Mouse (Mus musculus) erythroblast, adult 5-6 weeks (primary cell): ENCODE results near the gene Mccc2. TPM values are rescaled to one million over a fixed set of nuclear protein-coding genes. Genes with fewer than 3 reads are reported as not detected.

ENCODE experiments used
- ATAC-seq: replicated peaks from 2 replicates; pipeline ENCODE4 v1.8.0; 2016; ENCODE audit warnings: moderate number of reproducible peaks, mild to moderate bottlenecking, moderate TSS enrichment, inconsistent platforms; ENCODE audit not compliant: poor library complexity, low FRiP score, severe bottlenecking
- total RNA-seq, 2 experiments: library from RNA; stranded (forward) in 1 of 2; stranded (reverse) in 1 of 2; fragments of 150-400 nt in 1 of 2; fragments of 200-764, 138-1000 nt in 1 of 2; gene quantifications; 2 replicates each; pipeline versions ENCODE4 v1.2.3 to v1.2.4; 2015 to 2017; ENCODE audit warnings: low replicate concordance in 2 of 2

Gene Mccc2
- total RNA-seq, 2 experiments from 2014 or later, result 2.0 to 6.0 TPM

DNA sequence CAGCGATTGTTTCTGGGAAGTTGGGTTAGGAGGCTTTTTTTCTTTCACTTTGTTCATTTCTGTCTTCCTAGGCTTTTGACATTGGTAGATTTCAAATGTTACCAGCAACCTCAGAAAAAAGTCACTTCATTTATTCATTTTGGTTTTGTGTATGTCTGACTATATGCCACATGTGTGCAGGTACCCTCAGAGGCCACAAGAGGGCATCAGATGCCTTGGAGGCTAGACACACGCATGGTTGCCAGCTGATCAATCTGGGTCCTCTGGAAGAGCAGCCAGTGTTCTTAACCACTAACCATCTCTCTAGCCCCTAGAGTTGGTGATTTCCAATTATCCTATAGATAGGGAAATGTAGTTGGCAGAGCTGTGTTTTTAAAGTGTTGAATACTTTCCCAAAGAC is 71.9 kb downstream of the Mccc2 start:
- no peak for ATAC-seq

DNA sequence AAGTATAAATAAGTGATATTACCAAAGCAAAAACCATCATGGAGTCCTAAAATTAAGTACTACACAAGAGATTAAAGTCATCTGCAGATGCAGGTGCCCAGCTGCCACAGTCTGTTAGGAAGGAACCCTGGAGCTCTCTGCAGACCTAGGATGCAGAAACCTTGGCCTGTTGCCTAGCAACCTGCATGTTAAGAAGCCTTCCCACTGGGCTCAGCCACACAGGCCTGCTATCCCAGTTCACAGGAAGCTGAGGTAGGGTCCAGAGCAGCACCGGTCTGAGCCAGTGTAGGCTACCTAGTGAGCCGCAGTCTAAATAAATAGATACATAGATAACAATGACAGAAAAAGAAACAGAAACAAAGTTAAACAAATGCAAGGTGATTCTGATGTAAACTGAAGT is 74.8 kb downstream of the Mccc2 start:
- ATAC-seq, result no peak

GRCm38 (mm10) chr13:99939320-99939671 is 76.1 kb downstream of the Mccc2 start:
- no peak for ATAC-seq

DNA sequence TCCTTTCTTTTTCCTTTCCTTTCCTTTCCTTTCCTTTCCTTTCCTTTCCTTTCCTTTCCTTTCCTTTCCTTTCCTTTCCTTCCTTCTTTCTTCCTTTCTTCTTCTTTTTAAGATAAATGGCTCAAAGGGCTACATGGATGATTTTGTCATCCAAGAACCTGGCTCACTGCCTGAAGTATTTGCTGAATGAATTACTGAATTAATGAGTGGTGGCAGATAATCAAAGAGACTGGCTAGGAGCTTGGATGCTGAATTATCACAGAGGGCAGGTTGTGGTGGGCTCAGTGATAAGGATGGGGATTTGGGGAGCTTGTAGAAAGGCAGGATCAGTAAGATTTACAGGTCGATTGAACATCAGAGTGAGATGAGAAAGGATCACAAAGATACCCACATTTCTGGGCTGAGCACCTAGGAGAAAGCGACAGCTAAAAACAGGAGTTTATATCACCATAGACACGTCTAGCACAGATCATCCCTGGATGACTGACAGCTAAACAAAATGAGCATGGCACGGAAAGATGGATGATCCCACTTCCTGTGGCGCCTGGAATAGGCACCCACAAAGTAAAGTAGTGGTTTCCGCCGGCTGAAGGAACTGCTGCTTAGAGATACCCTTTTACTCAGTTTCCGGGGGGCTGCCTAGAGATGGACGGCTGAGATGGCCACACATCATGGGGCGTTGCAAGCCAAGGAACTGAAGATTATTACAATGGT is 76.7 kb downstream of the Mccc2 start:
- no peak for ATAC-seq

GRCm38 (mm10) chr13:99937741-99938140 is 77.7 kb downstream of the Mccc2 start:
- no peak for ATAC-seq

DNA sequence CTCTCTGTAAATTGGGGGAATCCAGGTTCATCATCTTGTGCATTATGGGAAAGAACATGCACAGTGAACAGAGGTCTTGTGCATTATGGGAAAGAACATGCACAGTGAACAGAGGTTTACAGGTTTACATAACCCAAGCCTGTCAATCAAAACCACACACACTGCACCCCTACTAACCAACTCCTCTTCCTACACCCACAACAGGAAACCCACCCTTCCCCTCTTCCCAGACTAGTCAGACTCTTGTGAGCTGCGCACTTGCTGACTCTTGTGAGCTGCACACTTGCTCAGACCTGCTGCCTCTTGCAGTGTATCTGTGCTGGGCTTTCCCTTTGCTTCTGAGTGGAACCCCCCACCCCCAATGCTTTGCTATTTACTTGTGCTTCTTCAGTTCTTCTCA is 83.0 kb downstream of the Mccc2 start:
- no peak for ATAC-seq

GRCm38 (mm10) chr13:99931502-99931901 is 83.9 kb downstream of the Mccc2 start:
- no peak for ATAC-seq

GRCm38 (mm10) chr13:99926249-99926648 is 89.2 kb downstream of the Mccc2 start:
- ATAC-seq, result no peak

GRCm38 (mm10) chr13:99915632-99916031 is 99.8 kb downstream of the Mccc2 start:
- ATAC-seq, result no peak

DNA sequence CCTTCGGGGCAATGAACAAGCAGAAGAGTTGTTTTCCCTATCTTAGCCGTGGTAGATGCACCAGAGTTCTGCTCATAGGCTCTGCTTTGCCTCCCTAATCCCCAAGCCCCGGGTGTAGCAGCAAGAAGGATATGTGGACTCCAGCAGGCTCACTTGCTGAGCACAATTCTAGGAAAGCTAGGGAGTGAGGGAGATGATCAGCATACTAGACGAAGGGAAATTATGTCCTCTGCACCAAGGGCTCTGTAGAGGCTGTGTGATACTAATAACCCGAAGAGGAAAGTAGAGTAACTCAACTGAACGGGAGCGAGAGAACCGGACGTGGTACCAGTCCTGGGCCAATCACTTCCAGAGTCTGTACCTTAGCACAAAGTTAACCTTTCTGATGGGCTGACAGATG is 114.5 kb downstream of the Mccc2 start, which contains the start of gene Cartpt:
Gene Cartpt, minus strand, starts transcription at position 127 of the 400 bp plus-strand sequence.
- ATAC-seq, result no peak

GRCm38 (mm10) chr13:99900557-99900892 is 114.9 kb downstream of the Mccc2 start:
- ATAC-seq, result no peak

GRCm38 (mm10) chr13:99899670-99900556 is 115.5 kb downstream of the Mccc2 start:
- ATAC-seq, result no peak

GRCm38 (mm10) chr13:99898816-99899215 is 116.6 kb downstream of the Mccc2 start:
- ATAC-seq, result no peak

Other genes starting within 250 kb of the Mccc2 start
- gene Cartpt, start 114.5 kb downstream of the Mccc2 start, total RNA-seq (2015; ENCODE audit: low replicate concordance), result not detected in 2 replicates
- gene Cartpt, start 114.5 kb downstream of the Mccc2 start, total RNA-seq (2017; ENCODE audit: low replicate concordance), result not detected in 2 replicates
- 12.3 and 30.1 TPM in 2 replicates for gene Bdp1, start 88.4 kb upstream of the Mccc2 start, total RNA-seq (2015; ENCODE audit: low replicate concordance)
- gene Bdp1, start 88.4 kb upstream of the Mccc2 start, total RNA-seq (2017; ENCODE audit: low replicate concordance), result 21.9 and 26.1 TPM in 2 replicates
- 1.3 and 10.2 TPM in 2 replicates for gene Serf1, start 92.4 kb upstream of the Mccc2 start, total RNA-seq (2015; ENCODE audit: low replicate concordance)
- gene Serf1, start 92.4 kb upstream of the Mccc2 start, total RNA-seq (2017; ENCODE audit: low replicate concordance), result 4.9 and 10.2 TPM in 2 replicates
- gene Smn1, start 109.2 kb upstream of the Mccc2 start, total RNA-seq (2015; ENCODE audit: low replicate concordance), result 15.9 and 19.4 TPM in 2 replicates
- gene Smn1, start 109.2 kb upstream of the Mccc2 start, total RNA-seq (2017; ENCODE audit: low replicate concordance), result 7.8 and 14.7 TPM in 2 replicates
- 12.7 and 14.4 TPM in 2 replicates for gene Naip2, start 186.5 kb upstream of the Mccc2 start, total RNA-seq (2015; ENCODE audit: low replicate concordance)
- gene Naip2, start 186.5 kb upstream of the Mccc2 start, total RNA-seq (2017; ENCODE audit: low replicate concordance), result 10.6 and 13.5 TPM in 2 replicates
- gene Naip5, start 230.7 kb upstream of the Mccc2 start, total RNA-seq (2015; ENCODE audit: low replicate concordance), result 1.7 and 8.3 TPM in 2 replicates
- 5.2 and 6.2 TPM in 2 replicates for gene Naip5, start 230.7 kb upstream of the Mccc2 start, total RNA-seq (2017; ENCODE audit: low replicate concordance)